Mouse (Mus musculus) adrenal gland, postnatal 36 days (tissue): ENCODE measurements around the gene Tatdn2. TPM values are rescaled to one million over a fixed set of nuclear protein-coding genes. Genes with fewer than 3 reads are reported as not detected.
"Not testable (repeated sequence)": the region's sequence is repeated elsewhere in the genome, so short reads cannot be mapped to it uniquely, and the experiment has no call there.

Experiments
- DNase-seq, 2 experiments: peaks; one replicate each; pipeline ENCODE4 v3.0.0; 2021; ENCODE audit warnings: mixed read lengths in 1 of 2
- microRNA-seq: library from miRNA; unstranded; fragments of <30 nt; microRNA quantifications from one replicate; pipeline ENCODE4 v1.2.0, GENCODE M21; 2021
- total RNA-seq, 2 experiments: library from RNA; stranded (reverse); gene quantifications; 2 replicates each; pipeline ENCODE4 v1.2.3; 2021

Gene Tatdn2
- total RNA-seq, 2 experiments from 2014 or later: 58.0 to 60.5 TPM

GRCm38 (mm10) chr6:113713389-113713788, 16.5 kb downstream of the Tatdn2 start:
- DNase-seq: not testable (repeated sequence)

- no peak for DNase-seq
Measured at GRCm38 (mm10) chr6:113714276-113714675, 17.4 kb downstream of the Tatdn2 start.

- DNase-seq: no peak
Measured at GRCm38 (mm10) chr6:113714797-113715196, 17.9 kb downstream of the Tatdn2 start.

GRCm38 (mm10) chr6:113717541-113717940, 20.7 kb downstream of the Tatdn2 start:
- DNase-seq: no peak

GRCm38 (mm10) chr6:113719878-113720277, 23.0 kb downstream of the Tatdn2 start, which contains the start of gene Ghrl:
Gene Ghrl, minus strand, starts transcription at chr6:113719880.
- no peak for DNase-seq

- no peak for DNase-seq
Measured at GRCm38 (mm10) chr6:113721061-113721460, 24.2 kb downstream of the Tatdn2 start.

GRCm38 (mm10) chr6:113728181-113728580, 31.3 kb downstream of the Tatdn2 start:
- no peak for DNase-seq

- no peak for DNase-seq
Measured at GRCm38 (mm10) chr6:113731296-113731695, 34.4 kb downstream of the Tatdn2 start.

- DNase-seq: no peak
Measured at GRCm38 (mm10) chr6:113737318-113738046, 40.6 kb downstream of the Tatdn2 start.

- peak; percentile 88 to 90 for DNase-seq
Measured at GRCm38 (mm10) chr6:113740236-113741217, 43.7 kb downstream of the Tatdn2 start, which contains the start of gene Sec13. Gene Sec13, minus strand, starts transcription at chr6:113740743.

- DNase-seq: no peak
Measured at GRCm38 (mm10) chr6:113741425-113741824, 44.6 kb downstream of the Tatdn2 start.

- DNase-seq: no peak
Measured at GRCm38 (mm10) chr6:113742321-113742720, 45.5 kb downstream of the Tatdn2 start.

GRCm38 (mm10) chr6:113743111-113743510, 46.3 kb downstream of the Tatdn2 start:
- no peak for DNase-seq

GRCm38 (mm10) chr6:113745117-113745516, 48.3 kb downstream of the Tatdn2 start:
- DNase-seq: no peak

GRCm38 (mm10) chr6:113747284-113747683, 50.4 kb downstream of the Tatdn2 start:
- no peak for DNase-seq

GRCm38 (mm10) chr6:113748351-113748750, 51.5 kb downstream of the Tatdn2 start:
- DNase-seq: peak in 1 of 2 experiments; percentile 15

GRCm38 (mm10) chr6:113749119-113749685, 52.4 kb downstream of the Tatdn2 start:
- DNase-seq: no peak

Small RNA genes lying within 50 kb of the gene (microRNA-seq; reads per million reads assigned to microRNA genes)
- gene Mir7042: not detected

Other genes with a start within 250 kb of the Tatdn2 start
- under 1 TPM; 0.50 to 0.76 TPM for gene Il17re, start 238.6 kb upstream of the Tatdn2 start, total RNA-seq
- gene Il17rc, start 225.6 kb upstream of the Tatdn2 start, total RNA-seq: 10 to 100 TPM; 18.1 to 19.5 TPM
- 10 to 100 TPM; 55.9 to 58.0 TPM for gene Creld1, start 213.8 kb upstream of the Tatdn2 start, total RNA-seq
- gene Prrt3, start 195.1 kb upstream of the Tatdn2 start, total RNA-seq: under 1 TPM; 0.17 to 0.26 TPM
- gene Emc3, start 165.4 kb upstream of the Tatdn2 start, total RNA-seq: 100 to 1,000 TPM in 1 of 2 experiments, 10 to 100 TPM in 1; 96.2 to 122 TPM
- 1 to 10 TPM in 1 of 2 experiments, under 1 TPM in 1; 0.83 to 1.5 TPM for gene Fancd2, start 165.4 kb upstream of the Tatdn2 start, total RNA-seq
- under 1 TPM in 1 of 2 experiments, not detected in 1; 0.40 TPM for gene Fancd2os, start 96.3 kb upstream of the Tatdn2 start, total RNA-seq
- gene Brk1, start 92.3 kb upstream of the Tatdn2 start, total RNA-seq: 100 to 1,000 TPM; 164 to 225 TPM
- gene Vhl, start 73.1 kb upstream of the Tatdn2 start, total RNA-seq: 10 to 100 TPM; 27.1 to 32.8 TPM
- gene Irak2, start 58.6 kb upstream of the Tatdn2 start, total RNA-seq: 10 to 100 TPM; 17.8 to 21.9 TPM
- not detected for gene Ghrl, start 22.8 kb downstream of the Tatdn2 start, total RNA-seq
- gene Sec13, start 43.7 kb downstream of the Tatdn2 start, total RNA-seq: 100 to 1,000 TPM; 116 to 130 TPM